Mouse (Mus musculus) left cerebral cortex, adult 2 months (tissue): ENCODE measurements around the gene Chit1. TPM values are rescaled to one million over a fixed set of nuclear protein-coding genes. Genes with fewer than 3 reads are reported as not detected.

Experiments
- DNase-seq, 2 experiments: peaks; one replicate each; pipeline ENCODE4 v3.0.0; 2021 to 2022; ENCODE audit warnings: low spot score in 2 of 2, mixed read lengths in 1 of 2; ENCODE audit errors: extremely low spot score in 1 of 2
- H3K27ac ChIP-seq: fragments of 200-600 bp; 2 replicates; pipeline ENCODE4 v1.8.1; 2022
- H3K4me3 ChIP-seq: fragments of 200-600 bp; 2 replicates; pipeline ENCODE4 v1.8.1; 2022
- CTCF ChIP-seq: fragments of 200-600 bp; IDR thresholded peaks from 2 replicates; pipeline ENCODE4 v1.8.1; 2022; ENCODE audit warnings: antibody characterized with exemption, mild to moderate bottlenecking, moderate library complexity
- intact Hi-C: fragments of 180-260 bp; cut with DNase I; formaldehyde crosslinking; loops from one replicate; pipeline ENCODE4 v1.15.1; 2025
- total RNA-seq, 2 experiments: library from RNA; stranded (reverse); gene quantifications; 2 replicates each; pipeline ENCODE4 v1.2.3; 2021

Gene Chit1
- total RNA-seq, 2 experiments from 2014 or later, result not detected

- TF ChIP-seq CTCF, result no peak
- intact Hi-C loops, result no loop called here
- H3K27ac ChIP-seq, result peak overlapping the region; percentile 65; the same call in 1 of the 2 replicates
- no peak overlapping the region for H3K4me3 ChIP-seq
- no peak for DNase-seq
Measured at GRCm38 (mm10) chr1:134080881-134081450, 30.1 kb upstream of the Chit1 start.

- peak; percentile 80 to 81 for DNase-seq
- Histone ChIP-seq H3K27ac (peak overlapping the region; percentile 77), H3K4me3 (no peak overlapping the region)
- intact Hi-C loops, result no loop called here
- no peak for TF ChIP-seq CTCF
Measured at GRCm38 (mm10) chr1:134082987-134083516, 28.0 kb upstream of the Chit1 start.

- intact Hi-C loops, result no loop called here
- TF ChIP-seq CTCF, result no peak
- DNase-seq, result no peak
- Histone ChIP-seq H3K27ac (peak overlapping the region; percentile 77), H3K4me3 (no peak overlapping the region)
Measured at GRCm38 (mm10) chr1:134083676-134084075, 27.4 kb upstream of the Chit1 start.

- Histone ChIP-seq H3K27ac (peak overlapping the region; percentile 77), H3K4me3 (no peak overlapping the region)
- TF ChIP-seq CTCF, result no peak
- intact Hi-C loops, result no loop called here
- DNase-seq, result no peak
Measured at GRCm38 (mm10) chr1:134084128-134084527, 26.9 kb upstream of the Chit1 start.

- intact Hi-C loops, result no loop called here
- H3K27ac ChIP-seq, result no peak overlapping the region
Measured at GRCm38 (mm10) chr1:134086017-134086416, 25.0 kb upstream of the Chit1 start.

GRCm38 (mm10) chr1:134086811-134087398, 24.1 kb upstream of the Chit1 start:
- no peak for TF ChIP-seq CTCF
- intact Hi-C loops, result no loop called here
- DNase-seq, result no peak
- Histone ChIP-seq H3K27ac (no peak overlapping the region), H3K4me3 (no peak overlapping the region)

More at GRCm38 (mm10) chr1:134086017-134086416, 25.0 kb upstream of the Chit1 start:
- no peak for TF ChIP-seq CTCF
- no peak for DNase-seq
- no peak overlapping the region for H3K4me3 ChIP-seq

- H3K27ac ChIP-seq, result no peak overlapping the region
- DNase-seq, result no peak
- intact Hi-C loops, result no loop called here
- TF ChIP-seq CTCF, result no peak
- no peak overlapping the region for H3K4me3 ChIP-seq
Measured at GRCm38 (mm10) chr1:134089074-134089473, 22.0 kb upstream of the Chit1 start.

GRCm38 (mm10) chr1:134091851-134092250, 19.2 kb upstream of the Chit1 start:
- no peak for DNase-seq
- intact Hi-C loops, result no loop called here
- TF ChIP-seq CTCF, result no peak
- Histone ChIP-seq H3K4me3 (no peak overlapping the region), H3K27ac (no peak overlapping the region)

GRCm38 (mm10) chr1:134092368-134092767, 18.7 kb upstream of the Chit1 start:
- H3K4me3 ChIP-seq, result peak overlapping the region; percentile 42
- intact Hi-C loops, result no loop called here

GRCm38 (mm10) chr1:134092852-134093770, 17.9 kb upstream of the Chit1 start:
- intact Hi-C loops, result loop anchor here (1.0 kb wide), 1 partner anchor 14 kb away; the partner anchor contains the start of gene Btg2
- Histone ChIP-seq H3K27ac (peak overlapping the region; percentile 96), H3K4me3 (peak overlapping the region; percentile 42)
- TF ChIP-seq CTCF, result no peak
- peak; percentile 89 to 92 for DNase-seq

More at GRCm38 (mm10) chr1:134092368-134092767, 18.7 kb upstream of the Chit1 start:
- DNase-seq, result no peak
- H3K27ac ChIP-seq, result peak overlapping the region; percentile 96
- no peak for TF ChIP-seq CTCF

- TF ChIP-seq CTCF, result no peak
- Histone ChIP-seq H3K4me3 (no peak overlapping the region), H3K27ac (peak overlapping the region; percentile 96)
- intact Hi-C loops, result loop anchor here (1.0 kb wide), 1 partner anchor 15 kb away; the partner anchor contains the start of gene Btg2
- no peak for DNase-seq
Measured at GRCm38 (mm10) chr1:134093771-134094526, 17.1 kb upstream of the Chit1 start.
